10 mouse cellular contexts compared by ENCODE assay signal in the genomic region with DNA sequence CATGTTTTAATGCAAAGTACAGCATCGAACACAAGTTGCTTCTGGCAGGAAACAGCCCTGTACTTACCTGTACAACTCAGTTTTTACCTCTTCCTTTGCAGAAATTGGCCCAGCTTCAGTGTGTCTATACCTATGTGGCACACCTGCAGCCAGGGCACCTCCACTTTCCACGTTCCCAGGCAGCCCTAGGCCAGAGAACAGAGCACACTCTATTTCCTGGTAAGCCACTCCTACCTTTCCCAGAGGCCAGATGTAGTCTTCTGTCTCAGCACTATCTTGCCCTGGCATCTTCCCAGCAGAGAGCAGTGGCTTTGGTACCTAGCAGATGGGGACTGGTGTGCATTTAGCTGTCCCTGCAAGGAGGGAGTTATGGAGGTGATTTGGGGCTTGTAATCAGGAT.
"Had no signal": no experiment of that assay in that cellular context is flagged by ENCODE, and none has a peak within 500 bp of the region (broad histone marks: within the 10 kb centered on the region; RNA-seq: fewer than 3 reads in every experiment).

No protein-coding gene starts in this region.

- H3K9me3 ChIP-seq: liver, embryonic 13.5 days had no signal

- DNase-seq: kidney, postnatal 14 days; kidney, postnatal 4 days; liver, embryonic 13.5 days; lung, adult 2 months; lung, postnatal 14 days; lung, postnatal 4 days; midbrain, embryonic 14.5 days; thymus, adult 18-20 months; thymus, postnatal 36 days had no signal

- H3K27ac ChIP-seq: liver, embryonic 13.5 days had no signal

- H3K9ac ChIP-seq: liver, embryonic 13.5 days had no signal

- H3K36me3 ChIP-seq: liver, embryonic 13.5 days had no signal

- H3K4me2 ChIP-seq: liver, embryonic 13.5 days; midbrain, embryonic 11.5 days had no signal

- H3K27me3 ChIP-seq: liver, embryonic 13.5 days had no signal

- H3K4me1 ChIP-seq: liver, embryonic 13.5 days had no signal

- H3K4me3 ChIP-seq: liver, embryonic 13.5 days had no signal
